Mouse (Mus musculus) ES-Bruce4 (cell line): ENCODE results near the gene Fbxl12. TPM values are rescaled to one million over a fixed set of nuclear protein-coding genes. Genes with fewer than 3 reads are reported as not detected.

Experiments used
- H3K27ac ChIP-seq: 2 replicates; pipeline ENCODE4 v1.5.1; 2012; ENCODE audit warnings: low read length, inconsistent platforms; ENCODE audit not compliant: insufficient read depth
- H3K27me3 ChIP-seq: 2 replicates; pipeline ENCODE4 v1.6.1; 2012; ENCODE audit warnings: mild to moderate bottlenecking, low read length, inconsistent platforms; ENCODE audit not compliant: control insufficient read depth, poor library complexity, insufficient read depth, severe bottlenecking
- H3K36me3 ChIP-seq: 2 replicates; pipeline ENCODE4 v1.6.1; 2012; ENCODE audit warnings: inconsistent platforms, mild to moderate bottlenecking, low read length, moderate library complexity; ENCODE audit not compliant: control insufficient read depth, poor library complexity, insufficient read depth, severe bottlenecking
- H3K4me1 ChIP-seq: one replicate; pipeline ENCODE4 v1.8.1; 2011; ENCODE audit warnings: low read length; ENCODE audit not compliant: control insufficient read depth, insufficient read depth
- H3K4me3 ChIP-seq: 2 replicates; pipeline ENCODE4 v1.5.1; 2011; ENCODE audit warnings: low read depth, mild to moderate bottlenecking, low read length
- H3K9ac ChIP-seq: 2 replicates; pipeline ENCODE4 v1.6.1; 2012; ENCODE audit warnings: low read depth, mild to moderate bottlenecking, inconsistent platforms; ENCODE audit not compliant: poor library complexity, severe bottlenecking
- H3K9me3 ChIP-seq: replicated peaks from 2 replicates; pipeline ENCODE4 v1.6.1; 2012; ENCODE audit warnings: mild to moderate bottlenecking, low read length, inconsistent platforms; ENCODE audit not compliant: control insufficient read depth, poor library complexity, insufficient read depth, severe bottlenecking
- CTCF ChIP-seq: IDR thresholded peaks from one replicate; pipeline ENCODE4 v1.8.1; 2011; ENCODE audit warnings: low read depth, low read length
- EP300 ChIP-seq: IDR thresholded peaks from 2 replicates; pipeline ENCODE4 v1.6.1; 2011; ENCODE audit warnings: low read depth, low read length; ENCODE audit not compliant: insufficient read depth
- POLR2A ChIP-seq: IDR thresholded peaks from one replicate; pipeline ENCODE4 v1.8.1; 2011; ENCODE audit warnings: low read length; ENCODE audit not compliant: insufficient read depth
- polyA plus RNA-seq: library from polyadenylated mRNA; stranded (reverse); fragments of >200 nt; gene quantifications from 2 replicates; pipeline ENCODE4 v1.2.4, GENCODE M21; 2011; ENCODE audit warnings: low read depth; ENCODE audit not compliant: missing spikeins, insufficient read depth, insufficient read length

The Fbxl12 gene
- polyA plus RNA-seq, 1 experiment = 19.6 TPM

DNA sequence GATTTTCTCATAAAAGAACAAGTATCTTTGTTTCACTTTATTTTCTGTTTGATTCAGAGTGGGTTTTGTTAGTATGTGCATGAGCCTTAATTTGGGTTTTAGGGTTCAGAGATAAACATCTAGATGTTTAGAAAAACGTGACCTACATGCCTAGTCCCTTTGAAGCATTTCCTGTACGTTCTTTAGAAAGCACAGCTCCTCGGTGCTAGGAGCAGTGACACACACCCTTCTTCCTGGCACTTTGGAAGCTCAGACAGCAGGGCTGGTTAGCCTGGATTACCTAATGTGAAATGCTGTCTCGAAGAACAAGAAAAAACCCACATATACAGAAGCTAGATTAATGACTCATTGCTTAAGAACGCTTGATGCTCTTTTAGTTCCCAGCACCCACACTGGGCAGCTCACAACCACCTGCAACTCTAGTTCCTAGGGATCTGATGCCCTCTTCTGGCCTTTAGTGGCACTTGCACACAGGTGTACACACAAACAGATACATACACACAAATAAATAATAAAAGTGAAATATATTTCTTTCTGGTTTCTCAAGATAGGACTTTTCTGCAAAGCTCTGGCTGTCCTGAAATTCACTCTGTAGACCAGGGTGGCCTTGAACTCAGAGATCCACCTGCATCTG, 34.6 kb downstream of the Fbxl12 start:
- TF ChIP-seq POLR2A = no peak
- no peak for TF ChIP-seq CTCF
- TF ChIP-seq EP300 = no peak
- no peak overlapping the region for H3K27ac ChIP-seq
- H3K27me3 ChIP-seq = no peaks in the 10 kb centered on the region
- H3K9ac ChIP-seq = no peak overlapping the region
- H3K9me3 ChIP-seq = no peaks in the 10 kb centered on the region
- H3K4me3 ChIP-seq = no peak overlapping the region
- no peaks in the 10 kb centered on the region for H3K4me1 ChIP-seq
- H3K36me3 ChIP-seq = no peaks in the 10 kb centered on the region

- H3K4me1 ChIP-seq = no peaks in the 10 kb centered on the region
- H3K36me3 ChIP-seq = no peaks in the 10 kb centered on the region
- H3K27ac ChIP-seq = peak overlapping the region; percentile 70
- TF ChIP-seq CTCF = no peak
- TF ChIP-seq POLR2A = peak; percentile 40
- peak overlapping the region; percentile 74 for H3K9ac ChIP-seq
- no peaks in the 10 kb centered on the region for H3K9me3 ChIP-seq
- H3K27me3 ChIP-seq = no peaks in the 10 kb centered on the region
- peak overlapping the region; percentile 79 for H3K4me3 ChIP-seq
Observed at GRCm38 (mm10) chr9:20607100-20607974, 37.2 kb downstream of the Fbxl12 start.

- Histone ChIP-seq H3K4me3 (no peak overlapping the region), H3K9ac (peak overlapping the region; percentile 74), H3K27me3 (no peaks in the 10 kb centered on the region), H3K9me3 (no peaks in the 10 kb centered on the region), H3K4me1 (no peaks in the 10 kb centered on the region), H3K36me3 (no peaks in the 10 kb centered on the region), H3K27ac (no peak overlapping the region)
- TF ChIP-seq EP300 (no peak), POLR2A (no peak), CTCF (no peak)
Observed at GRCm38 (mm10) chr9:20606269-20606668, 38.3 kb downstream of the Fbxl12 start.

- TF ChIP-seq EP300 (no peak), POLR2A (no peak)
- Histone ChIP-seq H3K4me1 (no peaks in the 10 kb centered on the region), H3K27me3 (no peaks in the 10 kb centered on the region; the same call in 1 of the 2 replicates), H3K27ac (no peak overlapping the region), H3K9ac (no peak overlapping the region), H3K4me3 (no peak overlapping the region), H3K36me3 (no peaks in the 10 kb centered on the region), H3K9me3 (no peaks in the 10 kb centered on the region)
Observed at GRCm38 (mm10) chr9:20601270-20601669, 43.3 kb downstream of the Fbxl12 start.

DNA sequence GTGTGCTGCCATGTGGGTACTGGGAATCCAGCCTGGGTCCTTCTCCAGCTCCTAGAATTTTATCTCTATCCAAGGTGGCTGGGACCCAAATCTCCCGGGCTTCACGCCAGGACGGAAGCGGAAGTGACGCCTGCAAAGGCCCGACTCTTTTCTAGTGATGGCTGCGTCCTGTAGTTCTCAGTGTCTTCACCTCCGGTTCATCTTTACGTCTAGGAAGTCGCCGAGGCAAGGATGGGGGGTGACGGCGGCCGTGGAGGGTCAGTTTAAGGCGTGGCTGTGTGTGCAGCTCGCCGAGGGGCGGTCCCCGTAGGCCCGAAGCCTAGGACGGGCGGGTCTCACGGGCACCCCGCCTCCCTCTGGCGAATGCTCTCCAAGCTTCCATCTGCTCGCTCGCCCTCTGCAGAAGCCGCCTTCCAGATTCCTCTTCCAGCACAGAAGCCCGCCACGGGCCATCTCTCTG, 63.4 kb downstream of the Fbxl12 start, which contains the start of gene Zfp846:
Gene Zfp846, plus strand, starts transcription at position 117 of the 460 bp plus-strand sequence.
- Histone ChIP-seq H3K36me3 (no peaks in the 10 kb centered on the region), H3K9me3 (no peaks in the 10 kb centered on the region), H3K4me1 (no peaks in the 10 kb centered on the region), H3K9ac (peak within 1 kb of the TSS; percentile 56), H3K27ac (peak within 1 kb of the TSS; percentile 29), H3K27me3 (no peaks in the 10 kb centered on the region), H3K4me3 (peak within 1 kb of the TSS; percentile 86)
- TF ChIP-seq CTCF = no peak
- peak; percentile 15 for TF ChIP-seq POLR2A
- peak; percentile 32; the same call in 1 of the 2 replicates for TF ChIP-seq EP300

- no peak for TF ChIP-seq CTCF
- TF ChIP-seq EP300 = no peak
- no peak for TF ChIP-seq POLR2A
- no peaks in the 10 kb centered on the region for H3K36me3 ChIP-seq
- H3K27ac ChIP-seq = no peak overlapping the region
- H3K9me3 ChIP-seq = peaks cover 14% of the 10 kb centered on the region; the same call in 1 of the 2 replicates
- no peak overlapping the region for H3K9ac ChIP-seq
- no peaks in the 10 kb centered on the region for H3K27me3 ChIP-seq
- H3K4me3 ChIP-seq = no peak overlapping the region
- H3K4me1 ChIP-seq = no peaks in the 10 kb centered on the region
Observed at GRCm38 (mm10) chr9:20576591-20576990, 68.0 kb downstream of the Fbxl12 start.
